Mouse (Mus musculus) liver, embryonic 16.5 days (tissue): ENCODE measurements around the gene Zfp580. TPM values are rescaled to one million over a fixed set of nuclear protein-coding genes. Genes with fewer than 3 reads are reported as not detected.
"Not testable (repeated sequence)": the region's sequence is repeated elsewhere in the genome, so short reads cannot be mapped to it uniquely, and the experiment has no call there.

Experiments
- ATAC-seq: fragments of 200-750 bp; cut with Nextera tagmentation; 2 replicates; pipeline ENCODE4 v1.8.0; 2017; ENCODE audit warnings: low read depth, mild to moderate bottlenecking, moderate number of reproducible peaks, moderate library complexity
- H3K27ac ChIP-seq: fragments of 300-500 bp; sonication (generic); 2 replicates; pipeline ENCODE4 v1.5.1; 2014; ENCODE audit warnings: mild to moderate bottlenecking, low read length
- H3K27me3 ChIP-seq: fragments of 300-500 bp; sonication (generic); 2 replicates; pipeline ENCODE4 v1.6.1; 2014; ENCODE audit warnings: low read depth, low read length, mixed read lengths; ENCODE audit not compliant: control insufficient read depth, insufficient read depth
- H3K36me3 ChIP-seq: fragments of 300-500 bp; sonication (generic); 2 replicates; pipeline ENCODE4 v1.6.1; 2014; ENCODE audit warnings: mild to moderate bottlenecking; ENCODE audit not compliant: control insufficient read depth, insufficient read depth
- H3K4me1 ChIP-seq: fragments of 300-500 bp; sonication (generic); 2 replicates; pipeline ENCODE4 v1.6.1; 2014; ENCODE audit warnings: low read depth, low read length, mixed read lengths; ENCODE audit not compliant: control insufficient read depth
- H3K4me2 ChIP-seq: fragments of 300-500 bp; sonication (generic); 2 replicates; pipeline ENCODE4 v1.6.1; 2014; ENCODE audit warnings: low read depth, low read length, mixed read lengths
- H3K4me3 ChIP-seq: fragments of 300-500 bp; sonication (generic); 2 replicates; pipeline ENCODE4 v1.5.1; 2014; ENCODE audit warnings: low read depth, mild to moderate bottlenecking, low read length
- H3K9ac ChIP-seq: fragments of 300-500 bp; sonication (generic); 2 replicates; pipeline ENCODE4 v1.6.1; 2014; ENCODE audit warnings: low read depth, low read length
- H3K9me3 ChIP-seq: fragments of 300-500 bp; sonication (generic); replicated peaks from 2 replicates; pipeline ENCODE4 v1.6.1; 2016; ENCODE audit warnings: low read length; ENCODE audit not compliant: control insufficient read depth
- WGBS: fragments of 180-500 bp; shearing (Covaris S2); extraction: QIAGEN DNeasy Blood & Tissue Kit; methylation state at CpG from one replicate; pipeline ENCODE4 v1.1.7; 2014; ENCODE audit not compliant: insufficient replicate concordance; 5-methylcytosine and 5-hydroxymethylcytosine counted together
- polyA plus RNA-seq: library from polyadenylated mRNA; unstranded; fragments of >200 nt; fragmentation: Nextera tagmentation; extraction: Ambion mirVana; gene quantifications from 2 replicates; pipeline ENCODE4 v1.2.1, GENCODE M21; 2015

Zfp580 gene
- 0.89 and 1.8 TPM in 2 replicates for polyA plus RNA-seq

DNA sequence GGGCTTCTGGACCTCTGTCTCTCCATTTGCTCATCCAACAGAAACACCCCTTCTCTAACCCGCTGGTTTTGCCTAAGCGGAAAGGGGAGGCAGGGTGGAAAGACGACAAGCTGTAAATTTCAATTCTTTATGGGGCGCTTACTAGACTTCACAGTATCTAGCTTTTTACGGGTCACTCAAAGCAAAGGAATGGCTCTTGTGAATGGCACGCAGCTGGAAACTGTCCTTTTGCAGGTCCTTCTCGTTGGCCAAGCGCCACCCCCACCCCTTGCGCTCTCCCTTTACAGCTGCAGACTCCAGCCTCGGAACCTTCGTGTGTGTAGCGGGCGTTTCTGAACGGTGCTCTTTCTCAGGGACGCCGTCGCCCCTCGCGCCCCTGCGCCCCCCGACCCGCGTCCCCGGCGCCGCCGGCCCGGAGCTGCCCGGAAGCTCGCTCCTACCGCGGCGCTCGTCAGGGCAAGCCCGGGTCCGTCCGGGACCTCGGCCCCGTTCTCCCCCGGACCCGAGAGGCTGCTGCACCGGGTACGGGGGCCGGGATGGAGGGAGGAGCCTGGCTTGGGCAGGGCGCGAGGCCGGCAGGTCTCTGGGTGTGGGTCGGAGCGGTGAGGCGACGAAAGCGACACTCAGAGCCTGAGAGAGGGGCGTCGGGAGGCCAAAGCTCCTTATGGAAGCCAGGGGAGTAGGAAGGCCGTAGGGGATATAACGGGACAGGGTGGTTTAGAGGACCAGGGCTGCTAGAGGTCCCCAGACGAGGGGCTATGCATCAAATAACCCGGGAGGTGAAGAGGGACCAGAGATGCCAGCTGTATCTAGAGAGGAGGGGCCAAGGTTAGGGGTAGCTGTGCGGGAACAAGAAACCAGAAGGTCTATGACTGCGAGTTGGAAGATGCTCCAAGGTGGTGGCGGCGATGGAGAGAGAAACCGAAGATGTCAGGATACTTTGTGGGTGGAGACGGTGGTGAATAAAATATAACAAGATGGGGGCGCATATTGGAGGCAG, at the start of gene Zfp580:
TSS of gene Zfp580 (plus strand) at position 346 of the 1,000 bp plus-strand sequence.
- peak within 1 kb of the TSS; percentile 74 for H3K4me2 ChIP-seq
- H3K4me1 ChIP-seq: peaks cover 4% of the 10 kb centered on the region
- peak within 1 kb of the TSS; percentile 62 for H3K4me3 ChIP-seq
- no peaks in the 10 kb centered on the region for H3K36me3 ChIP-seq
- H3K27me3 ChIP-seq: peaks cover 79% of the 10 kb centered on the region
- WGBS: 2% methylated on average over 65 of the region's 65 CpGs
- H3K9me3 ChIP-seq: no peaks in the 10 kb centered on the region
- no peak within 1 kb of the TSS for H3K27ac ChIP-seq
- H3K9ac ChIP-seq: peak within 1 kb of the TSS; percentile 57
- ATAC-seq: peak; percentile 67

DNA sequence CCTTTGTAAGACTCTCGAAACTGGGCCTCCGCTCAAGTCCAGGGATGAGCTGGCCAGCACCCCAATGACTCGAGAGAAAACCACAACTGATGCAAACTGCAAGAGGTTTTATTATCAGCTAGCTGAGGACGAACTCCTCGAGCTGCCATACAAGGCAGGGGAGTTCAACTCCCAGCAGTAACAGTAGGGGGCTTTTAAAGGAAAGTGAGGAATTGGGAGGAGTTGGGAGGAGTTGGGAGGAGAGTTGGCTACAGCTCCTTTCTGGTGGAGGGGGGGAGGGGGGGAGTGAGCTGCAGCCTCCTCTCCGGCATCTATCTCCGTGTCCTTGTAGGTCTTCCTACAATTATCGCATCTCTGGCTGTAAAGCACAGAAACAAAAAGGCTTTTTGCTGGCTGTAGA, 48.5 kb upstream of the Zfp580 start:
- H3K9ac ChIP-seq, H3K27ac ChIP-seq, H3K4me2 ChIP-seq, H3K4me3 ChIP-seq, ATAC-seq, H3K27me3 ChIP-seq, H3K4me1 ChIP-seq, H3K9me3 ChIP-seq: not testable (repeated sequence)
- peaks cover 10% of the 10 kb centered on the region for H3K36me3 ChIP-seq
- 57% methylated on average over 8 of the region's 8 CpGs for WGBS

DNA sequence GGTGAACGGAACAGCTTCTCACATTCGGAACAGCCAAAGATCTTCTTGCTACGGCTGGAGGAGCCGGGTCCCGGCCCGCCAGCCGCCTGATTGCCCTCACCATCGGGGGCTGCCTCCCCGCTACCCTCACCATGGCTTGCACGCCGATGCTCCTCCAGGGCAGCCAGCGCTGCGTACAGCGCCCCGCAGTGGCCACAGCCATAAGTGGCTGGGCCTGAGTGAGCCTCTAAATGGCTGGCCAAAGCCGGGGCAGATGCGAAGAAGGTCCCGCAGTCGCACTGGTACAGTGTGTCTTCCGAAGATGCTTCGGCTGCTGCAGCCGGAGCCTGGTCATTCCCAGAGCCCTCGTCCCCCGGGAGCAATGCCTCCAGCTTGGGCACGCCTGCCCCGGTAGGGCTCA, 43.1 kb upstream of the Zfp580 start:
- 90% methylated on average over 26 of the region's 26 CpGs for WGBS
- peaks cover 3% of the 10 kb centered on the region for H3K4me1 ChIP-seq
- H3K4me2 ChIP-seq: no peak overlapping the region
- no peak overlapping the region for H3K4me3 ChIP-seq
- no peak for ATAC-seq
- no peaks in the 10 kb centered on the region for H3K9me3 ChIP-seq
- H3K27ac ChIP-seq: no peak overlapping the region
- H3K9ac ChIP-seq: no peak overlapping the region
- H3K27me3 ChIP-seq: no peaks in the 10 kb centered on the region
- peaks cover 56% of the 10 kb centered on the region for H3K36me3 ChIP-seq

DNA sequence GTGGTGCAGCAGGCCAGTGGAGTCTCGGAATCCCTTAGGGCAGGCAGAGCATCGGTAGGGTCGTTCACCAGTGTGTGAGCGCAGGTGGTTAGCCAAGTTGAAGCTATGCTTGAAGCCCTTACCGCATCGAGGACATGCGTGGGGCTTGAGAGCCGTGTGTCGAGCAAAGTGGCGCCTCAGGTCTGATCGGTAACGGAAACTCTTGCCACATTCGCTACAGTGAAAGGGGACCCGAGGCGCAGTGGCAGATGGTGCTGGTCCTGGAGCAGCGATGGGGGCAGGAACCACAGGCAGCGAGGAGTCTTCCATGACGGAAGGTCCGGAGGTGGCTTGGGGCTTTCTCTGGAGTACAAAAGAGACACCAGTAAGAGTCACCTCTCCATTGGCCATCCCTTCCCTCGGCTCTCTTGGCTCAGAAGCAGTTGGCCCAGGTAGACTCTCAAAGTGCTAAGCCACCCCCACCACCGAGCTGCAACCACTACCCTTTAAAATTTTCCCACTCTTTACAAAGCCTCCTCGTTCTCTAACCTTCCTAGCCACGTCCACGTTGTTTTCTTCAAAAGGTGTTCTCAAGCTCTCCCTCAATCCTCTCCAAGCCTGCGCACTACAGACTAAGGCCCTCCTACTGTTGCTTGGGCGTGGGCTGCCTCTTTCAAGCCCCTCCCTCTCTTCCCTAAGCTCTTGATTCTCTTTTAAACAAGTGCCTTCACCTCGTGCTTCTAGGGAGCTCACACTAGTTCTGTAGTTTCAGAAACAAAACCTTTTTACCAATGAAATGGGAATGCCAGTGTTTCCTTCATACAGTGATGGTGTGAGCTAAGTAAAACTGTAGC, 38.4 kb upstream of the Zfp580 start:
- Histone ChIP-seq H3K4me3 (peak overlapping the region; percentile 14; the same call in 1 of the 2 replicates), H3K9me3 (no peaks in the 10 kb centered on the region), H3K27ac (peak overlapping the region; percentile 55; the same call in 1 of the 2 replicates), H3K9ac (no peak overlapping the region), H3K27me3 (no peaks in the 10 kb centered on the region), H3K4me2 (peak overlapping the region; percentile 31; the same call in 1 of the 2 replicates), H3K36me3 (peaks cover 58% of the 10 kb centered on the region), H3K4me1 (peaks cover 17% of the 10 kb centered on the region)
- WGBS: 80% methylated on average over 27 of the region's 27 CpGs
- ATAC-seq: no peak

DNA sequence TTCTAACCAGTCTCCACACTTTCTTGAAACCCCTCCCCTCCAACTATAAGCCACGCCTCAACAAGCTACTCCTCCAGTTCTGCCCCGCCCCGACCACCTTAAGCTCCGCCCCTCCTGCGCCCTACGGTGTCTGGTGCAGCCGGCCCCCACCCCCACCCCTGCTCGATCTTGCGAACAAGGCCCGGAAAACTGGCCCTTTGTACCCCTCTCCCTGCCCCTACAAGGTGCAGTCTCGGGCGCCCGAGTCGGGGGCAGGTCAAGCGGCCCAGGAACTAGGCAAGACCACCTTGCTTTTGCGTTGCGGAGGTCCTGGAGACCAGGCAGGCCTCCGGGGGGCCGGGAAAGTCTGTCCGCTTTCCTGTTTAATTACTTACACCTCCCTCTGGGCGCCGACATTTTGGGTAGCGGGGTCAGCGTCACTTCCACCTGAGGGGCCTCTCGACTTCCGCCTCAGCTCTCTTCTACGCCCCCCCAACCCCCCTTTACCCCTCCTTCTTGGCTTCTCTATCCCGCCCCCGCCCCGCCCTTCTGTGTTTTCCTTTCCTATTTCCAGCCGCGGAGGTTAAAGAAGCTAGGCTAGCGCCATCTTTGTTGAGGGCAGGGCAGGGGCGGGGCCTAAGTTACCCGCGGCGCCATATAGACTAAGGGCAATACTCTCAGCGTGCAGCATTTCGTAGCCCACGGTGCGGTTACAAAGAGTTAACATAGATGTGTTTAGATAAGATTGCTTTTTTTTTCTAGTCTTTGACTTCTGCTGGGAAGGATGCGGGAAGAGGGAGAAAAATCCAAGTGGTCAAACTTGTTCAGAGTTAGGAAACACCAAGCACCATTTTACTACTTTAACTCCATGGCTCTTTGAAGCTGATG, 36.9 kb upstream of the Zfp580 start, which contains the start of the genes Zfp524 and Fiz1:
TSS of gene Zfp524 (plus strand) at position 165 of the 867 bp plus-strand sequence.
TSS of gene Fiz1 (minus strand) at position 447 of the 867 bp plus-strand sequence.
- peaks cover 43% of the 10 kb centered on the region for H3K36me3 ChIP-seq
- H3K4me3 ChIP-seq: peak within 1 kb of the TSS; percentile 81
- no peaks in the 10 kb centered on the region for H3K9me3 ChIP-seq
- no peaks in the 10 kb centered on the region for H3K27me3 ChIP-seq
- peak within 1 kb of the TSS; percentile 98 for H3K27ac ChIP-seq
- H3K9ac ChIP-seq: peak within 1 kb of the TSS; percentile 88
- under 1% methylated on average over 42 of the region's 42 CpGs for whole genome bisulfite sequencing
- H3K4me1 ChIP-seq: peaks cover 20% of the 10 kb centered on the region
- ATAC-seq: peak; percentile 79
- peak within 1 kb of the TSS; percentile 90 for H3K4me2 ChIP-seq

DNA sequence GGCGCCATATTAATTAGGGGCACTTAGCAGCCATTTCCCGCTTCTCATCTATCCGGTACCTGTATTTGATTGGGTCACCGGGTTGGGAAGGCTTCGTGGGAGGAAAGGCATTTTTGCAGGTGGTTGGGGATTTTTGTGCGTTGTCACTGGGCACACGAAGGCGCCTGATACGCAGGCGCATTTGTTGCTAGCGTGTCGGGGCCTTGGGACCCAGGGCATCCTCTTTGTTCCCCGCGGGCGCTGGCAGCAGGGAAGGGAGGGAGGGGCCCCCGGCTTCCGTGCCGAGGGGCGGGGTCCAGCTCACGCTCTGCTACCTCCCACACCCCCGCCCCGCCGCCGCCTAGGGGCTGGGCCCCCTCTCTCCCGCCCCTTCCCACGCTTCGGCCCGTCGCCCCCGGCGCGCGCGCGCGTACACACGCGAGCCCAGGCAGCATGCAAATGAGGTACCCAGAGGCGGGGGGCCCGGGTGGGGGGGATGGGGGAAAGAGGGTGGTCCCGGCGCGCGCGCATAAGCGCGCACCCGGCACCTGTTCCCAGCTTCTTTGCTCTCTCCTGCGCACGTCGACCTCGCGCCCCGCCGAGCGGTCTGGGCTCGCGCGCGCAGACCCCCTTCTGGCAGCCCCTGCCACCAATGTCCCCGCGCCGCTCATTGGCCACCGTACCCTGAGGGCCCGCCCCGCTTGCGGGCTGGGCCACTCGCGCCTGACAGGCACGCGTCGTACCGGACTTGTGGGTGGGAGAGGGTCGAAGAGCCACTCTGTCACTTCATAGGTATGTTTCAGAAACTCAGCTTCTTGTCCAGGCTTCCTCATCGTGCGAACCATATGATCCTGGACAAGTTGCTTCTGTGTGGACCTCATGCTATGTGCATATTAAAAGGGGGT, 36.0 kb upstream of the Zfp580 start, which contains the start of gene Gm44973:
TSS of gene Gm44973 (plus strand) at position 379 of the 884 bp plus-strand sequence.
- Histone ChIP-seq H3K27me3 (no peaks in the 10 kb centered on the region), H3K4me2 (peak within 1 kb of the TSS; percentile 90), H3K27ac (peak within 1 kb of the TSS; percentile 98), H3K4me3 (peak within 1 kb of the TSS; percentile 81), H3K4me1 (peaks cover 25% of the 10 kb centered on the region), H3K9ac (peak within 1 kb of the TSS; percentile 88), H3K9me3 (no peaks in the 10 kb centered on the region), H3K36me3 (peaks cover 36% of the 10 kb centered on the region)
- peak; percentile 76 for ATAC-seq
- under 1% methylated on average over 59 of the region's 76 CpGs for WGBS

DNA sequence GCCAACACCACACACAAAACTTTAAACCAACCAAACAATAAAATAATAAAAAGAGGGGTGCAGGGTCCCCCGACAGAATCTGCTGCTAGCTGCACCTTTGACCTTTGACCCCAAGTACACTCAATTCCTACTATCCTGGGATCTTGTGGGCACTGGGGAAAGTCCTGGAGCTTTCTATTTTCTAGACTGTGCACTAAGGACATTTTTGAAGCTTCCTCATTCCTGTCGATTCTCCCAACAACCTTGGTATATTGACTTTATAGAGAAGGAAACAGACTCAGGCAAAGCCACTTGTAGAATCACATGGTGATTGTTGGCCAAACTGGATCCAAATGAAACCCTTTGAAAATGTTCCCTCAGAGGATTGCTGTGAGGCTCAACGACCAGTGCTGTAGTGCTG, 35.3 kb upstream of the Zfp580 start:
- ATAC-seq: no peak
- H3K36me3 ChIP-seq: peaks cover 29% of the 10 kb centered on the region
- WGBS: 28% methylated on average over 3 of the region's 3 CpGs
- H3K9ac ChIP-seq: peak overlapping the region; percentile 88
- peak overlapping the region; percentile 98 for H3K27ac ChIP-seq
- peaks cover 29% of the 10 kb centered on the region for H3K4me1 ChIP-seq
- H3K27me3 ChIP-seq: no peaks in the 10 kb centered on the region
- H3K9me3 ChIP-seq: no peaks in the 10 kb centered on the region
- peak overlapping the region; percentile 90 for H3K4me2 ChIP-seq
- peak overlapping the region; percentile 81 for H3K4me3 ChIP-seq
